Mouse (Mus musculus): Measurements from ENCODE around the gene Samd1. TPM values are rescaled to one million over a fixed set of nuclear protein-coding genes. Genes with fewer than 3 reads are reported as not detected.

The Samd1 gene
- polyA plus RNA-seq, 1 experiment: 153 TPM

- Histone ChIP-seq H3K27ac (ENCODE audit: control insufficient read depth, insufficient read depth, low read length) (no peak overlapping the region), H3K4me3 (ENCODE audit: control insufficient read depth, insufficient read depth, low read length) (no peak overlapping the region), H3K27me3 (ENCODE audit: control insufficient read depth, insufficient read depth, low read length) (no peaks in the 10 kb centered on the region), H3K36me3 (ENCODE audit: control insufficient read depth, insufficient read depth, low read length) (no peaks in the 10 kb centered on the region), H3K4me1 (replicated peaks; ENCODE audit: control insufficient read depth, insufficient read depth, low read length) (no peaks in the 10 kb centered on the region)
- WGBS: 64% methylated on average over 9 of the region's 9 CpGs
- no peak for DNase-seq
- no peak for TF ChIP-seq POLR2A (IDR thresholded peaks at IDR 0.05; ENCODE audit: control insufficient read depth, extremely low read depth, insufficient read depth, low read length, poor library complexity)
- TF ChIP-seq CTCF (IDR thresholded peaks at IDR 0.05; ENCODE audit: borderline replicate concordance, control insufficient read depth, extremely low read depth, insufficient read depth, low read length, poor library complexity): no peak
Measured at GRCm38 (mm10) chr8:84019738-84020137, 22.3 kb downstream of the Samd1 start.

- Histone ChIP-seq H3K4me1 (replicated peaks; ENCODE audit: control insufficient read depth, insufficient read depth, low read length) (peaks cover 5% of the 10 kb centered on the region; the same call in 1 of the 2 replicates), H3K4me3 (ENCODE audit: control insufficient read depth, insufficient read depth, low read length) (no peak within 1 kb of the TSS), H3K27ac (ENCODE audit: control insufficient read depth, insufficient read depth, low read length) (no peak within 1 kb of the TSS), H3K36me3 (ENCODE audit: control insufficient read depth, insufficient read depth, low read length) (no peaks in the 10 kb centered on the region), H3K27me3 (ENCODE audit: control insufficient read depth, insufficient read depth, low read length) (no peaks in the 10 kb centered on the region; the same call in 1 of the 2 replicates)
- no peak for DNase-seq
- 79% methylated on average over 18 of the region's 18 CpGs for WGBS
- no peak for TF ChIP-seq POLR2A (IDR thresholded peaks at IDR 0.05; ENCODE audit: control insufficient read depth, extremely low read depth, insufficient read depth, low read length, poor library complexity)
- TF ChIP-seq CTCF (IDR thresholded peaks at IDR 0.05; ENCODE audit: borderline replicate concordance, control insufficient read depth, extremely low read depth, insufficient read depth, low read length, poor library complexity): no peak
Measured at GRCm38 (mm10) chr8:84021096-84021495, 23.6 kb downstream of the Samd1 start, which contains the start of gene Palm3. Gene Palm3, plus strand, starts transcription at chr8:84021471.

GRCm38 (mm10) chr8:84021569-84021968 is 24.1 kb downstream of the Samd1 start:
- no peak overlapping the region for H3K27ac ChIP-seq (ENCODE audit: control insufficient read depth, insufficient read depth, low read length)
- H3K4me3 ChIP-seq (ENCODE audit: control insufficient read depth, insufficient read depth, low read length): no peak overlapping the region
- no peaks in the 10 kb centered on the region for H3K36me3 ChIP-seq (ENCODE audit: control insufficient read depth, insufficient read depth, low read length)
- no peak for DNase-seq
- TF ChIP-seq CTCF (IDR thresholded peaks at IDR 0.05; ENCODE audit: borderline replicate concordance, control insufficient read depth, extremely low read depth, insufficient read depth, low read length, poor library complexity) (no peak), POLR2A (IDR thresholded peaks at IDR 0.05; ENCODE audit: control insufficient read depth, extremely low read depth, insufficient read depth, low read length, poor library complexity) (no peak)
- 85% methylated on average over 12 of the region's 12 CpGs for WGBS
- peaks cover 9% of the 10 kb centered on the region; the same call in 1 of the 2 replicates for H3K4me1 ChIP-seq (replicated peaks; ENCODE audit: control insufficient read depth, insufficient read depth, low read length)
- H3K27me3 ChIP-seq (ENCODE audit: control insufficient read depth, insufficient read depth, low read length): no peaks in the 10 kb centered on the region; the same call in 1 of the 2 replicates

GRCm38 (mm10) chr8:84023085-84023484 is 25.6 kb downstream of the Samd1 start:
- peaks cover 12% of the 10 kb centered on the region; the same call in 1 of the 2 replicates for H3K4me1 ChIP-seq (replicated peaks; ENCODE audit: control insufficient read depth, insufficient read depth, low read length)
- no peak for TF ChIP-seq CTCF (IDR thresholded peaks at IDR 0.05; ENCODE audit: borderline replicate concordance, control insufficient read depth, extremely low read depth, insufficient read depth, low read length, poor library complexity)
- TF ChIP-seq POLR2A (IDR thresholded peaks at IDR 0.05; ENCODE audit: control insufficient read depth, extremely low read depth, insufficient read depth, low read length, poor library complexity): no peak
- no peaks in the 10 kb centered on the region; the same call in 1 of the 2 replicates for H3K27me3 ChIP-seq (ENCODE audit: control insufficient read depth, insufficient read depth, low read length)
- H3K4me3 ChIP-seq (ENCODE audit: control insufficient read depth, insufficient read depth, low read length): no peak overlapping the region
- 42% methylated on average over 5 of the region's 5 CpGs for WGBS
- no peaks in the 10 kb centered on the region for H3K36me3 ChIP-seq (ENCODE audit: control insufficient read depth, insufficient read depth, low read length)
- H3K27ac ChIP-seq (ENCODE audit: control insufficient read depth, insufficient read depth, low read length): no peak overlapping the region
- no peak for DNase-seq

GRCm38 (mm10) chr8:84023631-84024030 is 26.2 kb downstream of the Samd1 start:
- Histone ChIP-seq H3K27ac (ENCODE audit: control insufficient read depth, insufficient read depth, low read length) (no peak overlapping the region), H3K27me3 (ENCODE audit: control insufficient read depth, insufficient read depth, low read length) (no peaks in the 10 kb centered on the region; the same call in 1 of the 2 replicates), H3K4me1 (replicated peaks; ENCODE audit: control insufficient read depth, insufficient read depth, low read length) (peaks cover 12% of the 10 kb centered on the region; the same call in 1 of the 2 replicates), H3K36me3 (ENCODE audit: control insufficient read depth, insufficient read depth, low read length) (no peaks in the 10 kb centered on the region), H3K4me3 (ENCODE audit: control insufficient read depth, insufficient read depth, low read length) (no peak overlapping the region)
- DNase-seq: no peak
- TF ChIP-seq POLR2A (IDR thresholded peaks at IDR 0.05; ENCODE audit: control insufficient read depth, extremely low read depth, insufficient read depth, low read length, poor library complexity) (no peak), CTCF (IDR thresholded peaks at IDR 0.05; ENCODE audit: borderline replicate concordance, control insufficient read depth, extremely low read depth, insufficient read depth, low read length, poor library complexity) (no peak)
- WGBS: 87% methylated on average over 1 of the region's 1 CpGs

GRCm38 (mm10) chr8:84024171-84024570 is 26.7 kb downstream of the Samd1 start:
- TF ChIP-seq CTCF (IDR thresholded peaks at IDR 0.05; ENCODE audit: borderline replicate concordance, control insufficient read depth, extremely low read depth, insufficient read depth, low read length, poor library complexity) (peak; percentile 86), POLR2A (IDR thresholded peaks at IDR 0.05; ENCODE audit: control insufficient read depth, extremely low read depth, insufficient read depth, low read length, poor library complexity) (no peak)
- peak; percentile 65 for DNase-seq
- 20% methylated on average over 10 of the region's 10 CpGs for WGBS
- no peak overlapping the region for H3K4me3 ChIP-seq (ENCODE audit: control insufficient read depth, insufficient read depth, low read length)
- no peaks in the 10 kb centered on the region; the same call in 1 of the 2 replicates for H3K27me3 ChIP-seq (ENCODE audit: control insufficient read depth, insufficient read depth, low read length)
- no peak overlapping the region for H3K27ac ChIP-seq (ENCODE audit: control insufficient read depth, insufficient read depth, low read length)
- peaks cover 12% of the 10 kb centered on the region; the same call in 1 of the 2 replicates for H3K4me1 ChIP-seq (replicated peaks; ENCODE audit: control insufficient read depth, insufficient read depth, low read length)
- H3K36me3 ChIP-seq (ENCODE audit: control insufficient read depth, insufficient read depth, low read length): no peaks in the 10 kb centered on the region
